Mouse (Mus musculus): ENCODE data around the gene Adgrf5.

- no peak for TF ChIP-seq CTCF (IDR thresholded peaks at IDR 0.05; ENCODE audit: low read depth, low read length)
- no peak for TF ChIP-seq POLR2A (IDR thresholded peaks at IDR 0.05; ENCODE audit: insufficient read depth, low read length)
- no peak for TF ChIP-seq EP300 (IDR thresholded peaks at IDR 0.05; ENCODE audit: insufficient read depth, low read depth, low read length)
These were observed 112.3 kb downstream of the Adgrf5 start for GRCm38 (mm10) chr17:43472558-43472957.

Data from ES-Bruce4 (cell line).